Mouse (Mus musculus) stomach, embryonic 16.5 days (tissue): ENCODE data around the gene Skiv2l. TPM values are rescaled to one million over a fixed set of nuclear protein-coding genes. Genes with fewer than 3 reads are reported as not detected.
A peak's percentile ranks its signal among the peaks of the same experiment; 100 is the strongest.

ENCODE experiments used
- ATAC-seq: fragments of 200-750 bp; cut with Nextera tagmentation; 2 replicates; pipeline ENCODE4 v1.8.0; 2017; ENCODE audit warnings: moderate number of reproducible peaks, moderate TSS enrichment; ENCODE audit not compliant: insufficient read depth, low FRiP score
- H3K27ac ChIP-seq: fragments of 300-500 bp; sonication (generic); 2 replicates; pipeline ENCODE4 v1.5.1; 2014; ENCODE audit warnings: low read length
- H3K27me3 ChIP-seq: fragments of 300-500 bp; sonication (generic); 2 replicates; pipeline ENCODE4 v1.6.1; 2014; ENCODE audit warnings: low read length, control low read depth, mixed read lengths; ENCODE audit not compliant: control insufficient read depth, insufficient read depth
- H3K36me3 ChIP-seq: fragments of 300-500 bp; sonication (generic); 2 replicates; pipeline ENCODE4 v1.6.1; 2014; ENCODE audit warnings: low read length; ENCODE audit not compliant: control insufficient read depth, insufficient read depth
- H3K4me1 ChIP-seq: fragments of 300-500 bp; sonication (generic); 2 replicates; pipeline ENCODE4 v1.6.1; 2014; ENCODE audit warnings: low read length, control low read depth, mixed read lengths; ENCODE audit not compliant: control insufficient read depth, insufficient read depth
- H3K4me2 ChIP-seq: fragments of 300-500 bp; sonication (generic); 2 replicates; pipeline ENCODE4 v1.6.1; 2014; ENCODE audit warnings: low read depth, low read length, mixed read lengths
- H3K4me3 ChIP-seq: fragments of 300-500 bp; sonication (generic); replicated peaks from 2 replicates; pipeline ENCODE4 v1.5.1; 2014; ENCODE audit warnings: mild to moderate bottlenecking, low read length
- H3K9ac ChIP-seq: fragments of 300-500 bp; sonication (generic); 2 replicates; pipeline ENCODE4 v1.6.1; 2014; ENCODE audit warnings: low read length
- H3K9me3 ChIP-seq: fragments of 300-500 bp; sonication (generic); replicated peaks from 2 replicates; pipeline ENCODE4 v1.6.1; 2016; ENCODE audit warnings: low read length, control low read depth; ENCODE audit not compliant: control insufficient read depth
- WGBS: fragments of 180-500 bp; shearing (Covaris S2); extraction: QIAGEN DNeasy Blood & Tissue Kit; methylation state at CpG from one replicate; pipeline ENCODE4 v1.1.7; 2014; 5-methylcytosine and 5-hydroxymethylcytosine counted together
- polyA plus RNA-seq: library from polyadenylated mRNA; unstranded; fragments of >200 nt; fragmentation: Nextera tagmentation; extraction: Ambion mirVana; gene quantifications from 2 replicates; pipeline ENCODE4 v1.2.1, GENCODE M21; 2015

The Skiv2l gene
- polyA plus RNA-seq, 1 experiment from 2014 or later = 48.1 TPM

DNA sequence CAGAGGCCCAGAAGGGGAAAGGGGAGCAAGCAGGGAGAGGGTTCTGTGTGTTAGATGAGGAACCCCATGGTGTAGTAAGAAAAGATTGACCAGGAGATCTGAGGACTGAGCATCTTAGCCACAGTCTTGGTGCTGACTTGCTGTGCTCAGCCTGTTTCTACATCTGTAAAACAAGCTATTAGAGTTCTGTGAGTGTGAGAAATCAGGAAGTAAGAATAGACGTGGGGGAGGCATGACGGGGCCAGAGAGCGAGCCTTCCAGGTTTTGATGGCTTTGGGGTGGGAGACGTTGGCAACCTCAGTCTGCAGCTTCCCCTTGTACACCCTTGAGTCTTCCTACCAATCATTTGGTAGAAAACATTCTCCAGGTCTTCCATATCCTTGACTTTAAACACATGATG lies 8.7 kb upstream of the Skiv2l start:
- no peaks in the 10 kb centered on the region for H3K9me3 ChIP-seq
- H3K4me3 ChIP-seq = no peak overlapping the region
- H3K9ac ChIP-seq = no peak overlapping the region
- WGBS = 77% methylated on average over 4 of the region's 4 CpGs
- no peaks in the 10 kb centered on the region for H3K27me3 ChIP-seq
- H3K27ac ChIP-seq = no peak overlapping the region
- H3K4me2 ChIP-seq = no peak overlapping the region
- no peak for ATAC-seq
- H3K4me1 ChIP-seq = 0 out of 2 replicates have a peak, but pooled peaks cover 7% of the 10 kb centered on the region
- H3K36me3 ChIP-seq = peaks cover 4% of the 10 kb centered on the region; the same call in 1 of the 2 replicates

DNA sequence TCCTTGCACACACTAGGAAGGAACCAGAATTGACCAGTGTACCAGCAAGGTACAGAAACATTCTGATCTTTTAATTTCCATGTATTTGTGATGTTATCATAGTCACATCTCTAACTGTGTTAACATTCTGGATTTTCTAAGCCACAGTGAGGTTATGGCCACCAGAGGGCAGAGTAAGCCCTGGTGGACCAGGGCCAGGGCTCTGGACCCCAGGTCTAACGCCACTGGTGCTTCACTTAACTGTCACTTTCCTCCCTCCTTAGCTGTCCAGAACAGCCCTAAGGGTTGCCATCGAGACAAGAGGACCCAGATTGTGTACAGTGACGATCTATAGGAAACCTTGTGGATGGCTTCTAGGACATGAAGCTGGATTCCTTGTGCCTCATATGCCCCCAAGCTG lies 5.8 kb upstream of the Skiv2l start:
- Histone ChIP-seq H3K36me3 (peaks cover 8% of the 10 kb centered on the region; the same call in 1 of the 2 replicates), H3K4me3 (no peak overlapping the region), H3K9ac (no peak overlapping the region), H3K4me1 (peaks cover 8% of the 10 kb centered on the region), H3K9me3 (no peaks in the 10 kb centered on the region), H3K4me2 (no peak overlapping the region), H3K27me3 (no peaks in the 10 kb centered on the region), H3K27ac (no peak overlapping the region)
- no peak for ATAC-seq
- 36% methylated on average over 3 of the region's 3 CpGs for WGBS

DNA sequence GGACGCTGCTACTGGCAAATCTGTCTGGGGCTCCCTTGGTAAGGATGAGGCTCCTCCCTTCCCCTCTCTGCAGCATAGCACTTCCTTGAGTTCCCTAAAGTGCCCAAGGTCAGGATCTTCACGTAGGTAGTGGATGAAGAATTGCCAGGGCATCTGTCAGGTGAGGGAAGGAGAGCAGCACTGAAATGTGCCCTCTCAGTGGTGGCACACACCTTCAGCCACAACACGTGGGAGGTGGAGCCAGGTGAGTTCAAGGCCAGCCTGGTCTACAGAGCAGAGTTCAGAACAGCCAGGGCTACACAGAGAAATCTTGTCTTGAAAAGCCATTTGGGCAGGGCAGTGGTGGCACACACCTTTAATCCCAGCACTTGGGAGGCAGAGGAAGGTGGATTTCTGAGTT lies 4.8 kb upstream of the Skiv2l start:
- Histone ChIP-seq H3K36me3 (peaks cover 8% of the 10 kb centered on the region; the same call in 1 of the 2 replicates), H3K9ac (no peak overlapping the region), H3K9me3 (no peaks in the 10 kb centered on the region), H3K27ac (no peak overlapping the region), H3K27me3 (no peaks in the 10 kb centered on the region), H3K4me1 (peaks cover 10% of the 10 kb centered on the region), H3K4me2 (no peak overlapping the region), H3K4me3 (no peak overlapping the region)
- ATAC-seq = no peak
- 75% methylated on average over 3 of the region's 3 CpGs for WGBS

DNA sequence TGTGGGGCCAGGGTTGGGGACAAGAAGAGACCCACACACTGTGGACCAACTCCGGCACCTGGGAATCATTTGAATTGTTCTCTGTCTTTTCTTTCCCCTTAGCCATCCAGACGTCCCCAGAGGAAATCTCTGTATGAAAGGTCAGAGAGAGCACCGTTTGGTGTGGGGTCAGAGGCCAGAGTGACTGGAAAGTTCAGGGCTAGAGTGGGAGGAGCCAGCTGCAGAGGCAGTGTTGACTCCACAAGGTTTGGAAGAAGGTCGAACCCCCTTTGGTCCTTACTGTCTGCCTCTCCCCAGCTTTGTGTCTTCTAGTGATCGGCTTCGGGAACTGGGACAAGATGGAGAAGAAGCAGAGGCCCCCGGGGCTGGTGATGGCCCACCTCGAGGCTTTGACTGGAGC lies 3.5 kb upstream of the Skiv2l start:
- no peaks in the 10 kb centered on the region for H3K27me3 ChIP-seq
- 72% methylated on average over 8 of the region's 8 CpGs for WGBS
- H3K36me3 ChIP-seq = peaks cover 8% of the 10 kb centered on the region; the same call in 1 of the 2 replicates
- H3K4me1 ChIP-seq = peaks cover 16% of the 10 kb centered on the region
- H3K9ac ChIP-seq = no peak overlapping the region
- no peaks in the 10 kb centered on the region for H3K9me3 ChIP-seq
- no peak for ATAC-seq
- H3K27ac ChIP-seq = no peak overlapping the region
- H3K4me2 ChIP-seq = no peak overlapping the region
- H3K4me3 ChIP-seq = no peak overlapping the region

DNA sequence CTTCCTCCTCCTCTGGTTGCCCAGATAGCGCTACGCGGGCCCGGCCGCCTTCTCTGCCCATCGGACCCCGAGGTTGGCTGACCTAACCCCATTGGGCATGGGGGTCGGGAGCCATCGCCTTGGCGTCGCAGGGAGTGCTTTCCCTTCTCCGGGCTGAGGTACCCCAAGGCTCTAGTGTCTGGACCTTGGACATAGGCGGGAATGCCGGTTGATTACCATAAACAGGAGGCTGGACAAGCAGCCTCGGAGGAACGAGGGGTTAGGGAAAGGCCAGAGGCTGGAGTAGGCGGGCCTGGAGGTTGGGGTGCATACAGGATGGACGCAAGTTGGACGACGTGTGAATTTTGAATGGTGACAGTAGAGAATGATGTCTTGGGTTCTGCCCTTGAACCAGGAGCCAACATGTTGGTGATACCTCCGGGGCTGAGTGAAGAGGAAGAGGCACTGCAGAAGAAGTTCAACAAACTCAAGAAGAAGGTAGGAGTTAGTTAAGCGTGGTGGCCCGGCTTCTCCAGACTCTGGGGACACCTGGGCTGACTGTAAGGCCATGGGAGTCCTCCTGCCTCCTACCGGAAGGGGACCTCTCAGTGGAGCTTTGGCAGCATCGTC lies 611 bp upstream of the Skiv2l start:
- ATAC-seq = no peak
- Histone ChIP-seq H3K9ac (peak overlapping the region; percentile 95), H3K4me3 (peak overlapping the region; percentile 84), H3K36me3 (0 out of 2 replicates have a peak, but pooled peaks cover 15% of the 10 kb centered on the region), H3K4me2 (peak overlapping the region; percentile 70), H3K27me3 (no peaks in the 10 kb centered on the region), H3K27ac (peak overlapping the region; percentile 25; the same call in 1 of the 2 replicates), H3K9me3 (no peaks in the 10 kb centered on the region), H3K4me1 (peaks cover 16% of the 10 kb centered on the region)
- whole genome bisulfite sequencing = under 1% methylated on average over 25 of the region's 25 CpGs

DNA sequence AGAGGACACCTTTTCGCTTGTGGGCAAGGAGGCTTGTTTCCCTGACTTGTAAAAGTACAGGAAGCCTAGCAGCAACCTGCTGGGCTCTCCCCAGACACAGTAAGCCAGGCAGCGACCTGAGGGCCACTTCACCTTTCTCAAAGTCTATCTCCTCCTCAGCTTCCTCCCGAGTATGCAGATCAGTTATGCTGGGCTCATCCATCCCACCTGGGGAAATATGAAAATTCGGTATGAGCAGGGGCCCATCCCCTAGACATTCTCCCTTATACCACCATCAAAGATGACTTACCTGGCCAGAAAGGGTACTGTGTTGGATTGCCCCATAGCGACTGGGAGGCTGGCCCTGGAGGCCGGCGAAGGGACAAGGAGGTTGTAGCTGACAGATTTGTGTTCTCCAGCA lies 2.4 kb downstream of the Skiv2l start:
- Histone ChIP-seq H3K4me3 (no peak overlapping the region), H3K36me3 (peaks cover 11% of the 10 kb centered on the region; the same call in 1 of the 2 replicates), H3K27ac (no peak overlapping the region), H3K27me3 (no peaks in the 10 kb centered on the region), H3K9me3 (no peaks in the 10 kb centered on the region), H3K4me2 (no peak overlapping the region), H3K4me1 (peaks cover 16% of the 10 kb centered on the region), H3K9ac (no peak overlapping the region)
- ATAC-seq = no peak
- WGBS = 92% methylated on average over 7 of the region's 7 CpGs

DNA sequence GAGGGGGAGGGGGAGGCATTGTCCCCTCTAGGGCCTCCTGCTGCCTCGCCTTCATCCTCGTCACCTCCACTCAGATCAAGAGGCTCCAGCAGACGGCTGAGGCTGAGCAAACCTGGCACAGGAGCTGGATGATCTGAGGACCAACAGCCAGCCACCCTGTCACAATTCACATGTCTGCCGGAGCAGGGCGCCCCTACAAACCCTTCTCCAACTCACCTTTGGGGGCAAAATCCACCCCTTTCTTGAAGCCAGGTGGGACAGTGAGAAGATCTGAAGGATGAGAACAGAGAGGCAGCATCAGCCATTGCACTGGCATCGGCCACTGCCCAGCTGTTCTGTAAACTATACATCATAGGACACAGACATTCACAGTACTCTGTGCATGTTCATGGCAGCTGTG lies 2.8 kb downstream of the Skiv2l start:
- H3K9ac ChIP-seq = no peak overlapping the region
- ATAC-seq = no peak
- peaks cover 11% of the 10 kb centered on the region; the same call in 1 of the 2 replicates for H3K36me3 ChIP-seq
- no peak overlapping the region for H3K27ac ChIP-seq
- 84% methylated on average over 6 of the region's 6 CpGs for WGBS
- no peak overlapping the region for H3K4me3 ChIP-seq
- no peaks in the 10 kb centered on the region for H3K9me3 ChIP-seq
- H3K4me2 ChIP-seq = no peak overlapping the region
- H3K4me1 ChIP-seq = peaks cover 16% of the 10 kb centered on the region
- H3K27me3 ChIP-seq = no peaks in the 10 kb centered on the region

DNA sequence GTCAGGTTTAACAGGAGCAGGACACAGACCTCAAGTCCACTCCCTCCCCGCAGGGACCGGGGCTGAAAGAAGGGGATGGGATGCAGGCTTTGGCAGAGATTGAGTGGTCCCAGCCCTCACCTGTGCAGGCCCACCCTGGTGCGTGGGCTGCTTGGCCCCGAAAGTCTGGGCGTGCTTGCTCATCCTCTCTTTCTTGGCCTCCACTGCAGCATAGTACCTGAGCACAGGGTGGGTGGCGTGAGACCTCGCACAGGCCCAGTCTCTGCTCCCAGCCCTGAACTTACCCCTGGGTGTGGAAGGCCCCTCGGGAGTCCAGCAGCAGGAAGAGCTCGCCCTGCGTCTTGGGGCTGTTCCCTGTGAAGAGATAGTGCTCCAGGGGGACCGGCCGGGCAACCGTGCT lies 5.1 kb downstream of the Skiv2l start:
- Histone ChIP-seq H3K9ac (no peak overlapping the region), H3K36me3 (peaks cover 12% of the 10 kb centered on the region; the same call in 1 of the 2 replicates)
- WGBS = 89% methylated on average over 13 of the region's 13 CpGs

DNA sequence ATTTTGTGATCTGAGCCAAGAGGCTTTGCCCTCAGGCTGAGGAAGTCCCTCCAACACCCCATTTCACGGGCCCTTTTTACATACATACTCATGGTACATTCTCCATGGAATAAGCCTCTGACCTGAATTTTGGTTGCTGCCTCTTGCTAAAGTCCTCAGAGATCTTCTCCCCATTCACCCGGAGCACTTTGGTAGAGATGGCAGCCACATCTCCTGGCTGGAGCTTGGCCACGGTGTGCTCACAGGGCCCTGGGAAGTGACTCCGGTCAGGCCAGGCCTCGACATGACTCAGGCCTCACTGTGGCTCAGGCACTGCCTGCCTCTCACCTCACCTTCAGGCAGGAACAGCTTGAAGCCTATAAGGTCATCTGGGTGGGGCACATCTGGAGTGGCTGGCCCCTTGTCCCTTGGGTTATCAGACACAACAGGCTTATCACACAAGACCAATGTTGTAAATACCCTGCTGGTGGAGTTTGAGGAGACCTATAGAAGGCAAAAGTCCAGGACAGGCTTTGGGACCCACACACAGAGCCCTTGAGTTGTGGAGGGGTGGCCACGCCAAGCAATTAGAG lies 9.2 kb downstream of the Skiv2l start:
- H3K36me3 ChIP-seq = peaks cover 5% of the 10 kb centered on the region; the same call in 1 of the 2 replicates

More for the DNA sequence above, 5.1 kb downstream of the Skiv2l start:
- H3K9me3 ChIP-seq = no peaks in the 10 kb centered on the region
- no peak overlapping the region for H3K4me2 ChIP-seq
- H3K27me3 ChIP-seq = no peaks in the 10 kb centered on the region
- ATAC-seq = no peak
- no peak overlapping the region for H3K27ac ChIP-seq
- peaks cover 7% of the 10 kb centered on the region for H3K4me1 ChIP-seq
- no peak overlapping the region for H3K4me3 ChIP-seq

More for the DNA sequence above, 9.2 kb downstream of the Skiv2l start:
- Histone ChIP-seq H3K9ac (no peak overlapping the region), H3K4me1 (peaks cover 12% of the 10 kb centered on the region), H3K4me3 (no peak overlapping the region), H3K27ac (no peak overlapping the region), H3K4me2 (no peak overlapping the region), H3K27me3 (no peaks in the 10 kb centered on the region), H3K9me3 (no peaks in the 10 kb centered on the region)
- WGBS = 86% methylated on average over 6 of the region's 6 CpGs
- no peak for ATAC-seq
